Mouse (Mus musculus): ENCODE results near the gene Adamtsl3. TPM values are rescaled to one million over a fixed set of nuclear protein-coding genes. Genes with fewer than 3 reads are reported as not detected.

Adamtsl3 gene
- total and polyA plus RNA-seq, 3 experiments = 2.0 to 9.2 (median 6.2) TPM

DNA sequence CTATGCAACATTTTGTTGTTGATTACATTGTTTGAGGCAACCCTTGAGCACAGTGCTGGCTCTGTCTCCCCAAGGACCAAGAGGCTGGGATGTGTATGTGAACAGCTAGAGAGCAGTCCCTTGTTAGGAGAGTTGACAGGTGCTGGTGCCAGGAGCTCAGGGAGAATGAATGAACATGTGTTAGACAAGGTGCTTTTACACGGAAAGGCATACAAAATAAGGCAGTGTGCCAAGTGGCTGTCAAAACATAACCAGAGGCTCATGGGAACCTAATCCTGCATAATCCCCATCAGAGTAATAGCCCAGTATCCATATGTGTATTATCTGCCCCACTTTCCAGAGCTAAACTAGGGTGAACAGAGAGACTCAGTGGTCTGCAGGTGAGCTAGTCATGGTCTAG is 1.5 kb upstream of the Adamtsl3 start:
- Histone ChIP-seq H3K27ac (no peak overlapping the region), H3K27me3 (ENCODE audit: control insufficient read depth, insufficient read depth, low read length) (no peaks in the 10 kb centered on the region), H3K9ac (ENCODE audit: low read depth, low read length) (no peak overlapping the region), H3K4me1 (ENCODE audit: control insufficient read depth, insufficient read depth, low read length) (peaks cover 2% of the 10 kb centered on the region), H3K4me3 (no peak overlapping the region), H3K79me2 (replicated peaks; ENCODE audit: control insufficient read depth, insufficient read depth, low read length) (no peaks in the 10 kb centered on the region), H3K36me3 (ENCODE audit: control insufficient read depth, insufficient read depth, low read length) (no peaks in the 10 kb centered on the region)
- WGBS = 41% methylated on average over 1 of the region's 1 CpGs
- intact Hi-C loops (cut with DNase I) = no loop called here
- TF ChIP-seq CTCF (IDR thresholded peaks at IDR 0.05) = no peak
- TF ChIP-seq EP300 (IDR thresholded peaks at IDR 0.05; ENCODE audit: insufficient read depth, low read depth, low read length) = no peak
- TF ChIP-seq POLR2A (IDR thresholded peaks at IDR 0.05; ENCODE audit: insufficient read depth, low read depth, low read length) = no peak
- no peak for DNase-seq

DNA sequence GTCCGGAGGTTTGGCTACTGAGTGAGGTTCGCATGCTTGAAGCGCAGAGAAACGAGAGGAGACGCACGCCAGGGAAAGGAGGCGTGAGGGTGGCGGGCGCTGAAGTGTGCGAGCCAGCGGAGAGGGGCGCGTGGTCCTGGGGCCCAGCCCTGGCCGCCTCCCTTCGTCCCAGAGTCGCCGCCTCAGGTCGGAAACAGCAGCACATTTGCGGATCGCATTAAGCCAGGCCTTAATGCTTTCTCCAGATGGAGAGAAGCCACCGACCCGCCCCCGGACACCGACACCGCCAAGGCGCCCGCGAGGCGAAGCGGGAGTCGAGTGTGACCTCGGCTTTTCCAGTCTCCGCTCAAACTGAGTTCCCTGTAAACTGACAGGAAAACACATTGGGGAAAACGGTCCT is 638 bp downstream of the Adamtsl3 start:
- peak; percentile 84 for DNase-seq
- H3K36me3 ChIP-seq (ENCODE audit: control insufficient read depth, insufficient read depth, low read length) = no peaks in the 10 kb centered on the region
- intact Hi-C loops (cut with DNase I) = loop anchor here (2.0 to 5.0 kb wide), 3 partner anchors 43 to 166 kb away; no protein-coding TSS in a partner anchor
- H3K79me2 ChIP-seq (replicated peaks; ENCODE audit: control insufficient read depth, insufficient read depth, low read length) = no peaks in the 10 kb centered on the region
- peaks cover 3% of the 10 kb centered on the region for H3K4me1 ChIP-seq (ENCODE audit: control insufficient read depth, insufficient read depth, low read length)
- TF ChIP-seq EP300 (IDR thresholded peaks at IDR 0.05; ENCODE audit: insufficient read depth, low read depth, low read length) (no peak), CTCF (IDR thresholded peaks at IDR 0.05) (peak; percentile 41)
- no peaks in the 10 kb centered on the region for H3K27me3 ChIP-seq (ENCODE audit: control insufficient read depth, insufficient read depth, low read length)
- peak overlapping the region; percentile 60 for H3K4me3 ChIP-seq
- peak overlapping the region; percentile 64 for H3K27ac ChIP-seq
- WGBS = under 1% methylated on average over 34 of the region's 34 CpGs
- peak overlapping the region; percentile 71 for H3K9ac ChIP-seq (ENCODE audit: low read depth, low read length)

DNA sequence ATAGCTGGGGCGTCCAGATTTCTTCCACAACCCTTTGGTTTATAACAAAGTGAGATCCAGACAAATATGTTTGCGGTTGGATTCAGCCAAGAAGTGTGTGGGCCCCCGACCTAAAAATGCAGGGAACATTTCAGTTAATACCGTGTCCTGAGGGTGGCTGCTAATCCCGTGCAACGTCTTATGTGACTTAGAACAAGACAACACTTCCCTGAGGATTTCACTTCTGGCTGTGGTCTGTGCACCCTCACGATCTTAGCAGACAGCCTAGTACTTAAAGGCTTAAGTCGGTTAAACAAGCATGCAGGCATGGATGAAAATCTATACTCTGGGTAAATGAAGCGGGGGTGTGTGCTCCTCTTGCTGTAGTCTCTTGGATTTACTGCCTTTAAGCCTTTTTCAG is 2.6 kb downstream of the Adamtsl3 start:
- H3K4me3 ChIP-seq = no peak overlapping the region
- no peaks in the 10 kb centered on the region for H3K27me3 ChIP-seq (ENCODE audit: control insufficient read depth, insufficient read depth, low read length)
- H3K9ac ChIP-seq (ENCODE audit: low read depth, low read length) = no peak overlapping the region
- H3K4me1 ChIP-seq (ENCODE audit: control insufficient read depth, insufficient read depth, low read length) = peaks cover 5% of the 10 kb centered on the region
- no peak for DNase-seq
- intact Hi-C loops (cut with DNase I) = loop anchor here (5.0 kb wide), 2 partner anchors 119 to 164 kb away; no protein-coding TSS in a partner anchor
- TF ChIP-seq EP300 (IDR thresholded peaks at IDR 0.05; ENCODE audit: insufficient read depth, low read depth, low read length) = no peak
- no peak for TF ChIP-seq POLR2A (IDR thresholded peaks at IDR 0.05; ENCODE audit: insufficient read depth, low read depth, low read length)
- no peak for TF ChIP-seq CTCF (IDR thresholded peaks at IDR 0.05)
- 93% methylated on average over 9 of the region's 9 CpGs for WGBS
- no peaks in the 10 kb centered on the region; the same call in 1 of the 2 replicates for H3K36me3 ChIP-seq (ENCODE audit: control insufficient read depth, insufficient read depth, low read length)
- H3K27ac ChIP-seq = no peak overlapping the region
- H3K79me2 ChIP-seq (replicated peaks; ENCODE audit: control insufficient read depth, insufficient read depth, low read length) = no peaks in the 10 kb centered on the region

DNA sequence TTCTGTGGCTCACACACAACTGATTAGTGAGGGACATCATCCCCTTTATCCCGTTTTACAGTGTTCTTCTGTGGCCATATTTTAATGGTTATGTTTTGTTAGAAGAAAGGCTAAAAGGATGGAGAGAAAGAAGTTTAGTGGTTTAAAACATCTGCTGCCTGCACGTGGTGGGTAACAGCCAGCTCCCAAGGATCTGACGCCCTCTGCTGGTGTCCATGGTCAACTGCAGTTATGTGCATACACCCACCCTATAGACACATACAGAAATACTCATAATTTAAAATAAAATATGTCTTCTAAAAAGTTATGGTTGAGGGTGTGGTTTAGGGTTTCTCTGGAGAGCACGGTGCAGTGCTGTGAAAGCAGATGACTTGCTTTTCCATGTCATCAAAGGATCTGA is 3.0 kb downstream of the Adamtsl3 start:
- Histone ChIP-seq H3K36me3 (ENCODE audit: control insufficient read depth, insufficient read depth, low read length) (no peaks in the 10 kb centered on the region; the same call in 1 of the 2 replicates), H3K9ac (ENCODE audit: low read depth, low read length) (no peak overlapping the region), H3K4me3 (no peak overlapping the region), H3K4me1 (ENCODE audit: control insufficient read depth, insufficient read depth, low read length) (peaks cover 5% of the 10 kb centered on the region), H3K79me2 (replicated peaks; ENCODE audit: control insufficient read depth, insufficient read depth, low read length) (no peaks in the 10 kb centered on the region), H3K27ac (no peak overlapping the region), H3K27me3 (ENCODE audit: control insufficient read depth, insufficient read depth, low read length) (no peaks in the 10 kb centered on the region)
- DNase-seq = no peak
- 87% methylated on average over 4 of the region's 4 CpGs for WGBS
- no peak for TF ChIP-seq POLR2A (IDR thresholded peaks at IDR 0.05; ENCODE audit: insufficient read depth, low read depth, low read length)
- TF ChIP-seq EP300 (IDR thresholded peaks at IDR 0.05; ENCODE audit: insufficient read depth, low read depth, low read length) = no peak
- TF ChIP-seq CTCF (IDR thresholded peaks at IDR 0.05) = peak; percentile 40
- intact Hi-C loops (cut with DNase I) = loop anchor here (5.0 kb wide), 2 partner anchors 119 to 164 kb away; no protein-coding TSS in a partner anchor

DNA sequence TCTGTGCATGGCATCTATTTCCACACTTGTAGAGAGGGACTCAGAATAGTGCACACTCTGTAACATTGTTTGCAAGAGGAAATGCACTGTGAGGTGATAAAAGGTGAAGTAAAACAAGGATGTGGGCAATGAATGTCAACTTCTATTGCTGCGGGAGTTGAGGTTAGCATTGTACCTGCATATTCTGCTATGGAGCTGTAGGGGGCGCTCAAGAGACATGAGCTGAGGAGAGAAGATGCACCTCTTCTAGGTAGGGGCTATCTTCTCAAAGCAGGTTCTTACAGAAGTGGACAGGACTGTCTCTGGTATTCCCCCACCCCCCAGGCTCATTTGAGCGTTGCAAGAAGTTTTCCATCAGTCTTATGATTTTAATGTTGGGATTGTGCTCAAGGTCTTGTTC is 3.7 kb downstream of the Adamtsl3 start:
- Histone ChIP-seq H3K4me3 (no peak overlapping the region), H3K27me3 (ENCODE audit: control insufficient read depth, insufficient read depth, low read length) (no peaks in the 10 kb centered on the region), H3K79me2 (replicated peaks; ENCODE audit: control insufficient read depth, insufficient read depth, low read length) (no peaks in the 10 kb centered on the region), H3K27ac (no peak overlapping the region), H3K4me1 (ENCODE audit: control insufficient read depth, insufficient read depth, low read length) (peaks cover 5% of the 10 kb centered on the region), H3K36me3 (ENCODE audit: control insufficient read depth, insufficient read depth, low read length) (no peaks in the 10 kb centered on the region; the same call in 1 of the 2 replicates), H3K9ac (ENCODE audit: low read depth, low read length) (no peak overlapping the region)
- no peak for TF ChIP-seq POLR2A (IDR thresholded peaks at IDR 0.05; ENCODE audit: insufficient read depth, low read depth, low read length)
- no peak for TF ChIP-seq EP300 (IDR thresholded peaks at IDR 0.05; ENCODE audit: insufficient read depth, low read depth, low read length)
- peak; percentile 90 for TF ChIP-seq CTCF (IDR thresholded peaks at IDR 0.05)
- 52% methylated on average over 3 of the region's 3 CpGs for WGBS
- no peak for DNase-seq
- intact Hi-C loops (cut with DNase I) = loop anchor here (5.0 kb wide), 2 partner anchors 118 to 163 kb away; no protein-coding TSS in a partner anchor

DNA sequence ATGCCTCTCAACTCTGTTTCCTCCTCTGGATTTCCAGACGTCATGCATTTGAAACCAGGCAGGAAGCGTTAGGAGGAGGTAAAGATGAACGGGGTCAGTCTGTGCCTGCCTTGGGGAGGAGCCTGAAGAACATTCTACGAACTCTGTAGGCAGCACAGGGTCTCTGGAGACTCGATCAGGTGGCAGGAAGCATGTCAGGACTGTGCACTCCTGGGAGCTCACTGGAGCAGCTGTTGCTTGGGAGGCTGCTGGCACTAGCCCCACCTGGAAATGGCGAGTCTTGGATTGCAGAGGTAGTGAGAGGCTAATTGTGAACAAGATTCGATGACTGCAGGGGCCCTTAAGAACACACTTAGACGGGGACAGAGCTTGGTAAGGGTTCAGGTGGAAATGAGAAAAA is 6.0 kb downstream of the Adamtsl3 start:
- H3K36me3 ChIP-seq (ENCODE audit: control insufficient read depth, insufficient read depth, low read length) = no peaks in the 10 kb centered on the region; the same call in 1 of the 2 replicates
- no peak overlapping the region for H3K4me3 ChIP-seq
- 25% methylated on average over 8 of the region's 8 CpGs for WGBS
- peaks cover 5% of the 10 kb centered on the region for H3K4me1 ChIP-seq (ENCODE audit: control insufficient read depth, insufficient read depth, low read length)
- H3K79me2 ChIP-seq (replicated peaks; ENCODE audit: control insufficient read depth, insufficient read depth, low read length) = no peaks in the 10 kb centered on the region
- no peak for TF ChIP-seq EP300 (IDR thresholded peaks at IDR 0.05; ENCODE audit: insufficient read depth, low read depth, low read length)
- TF ChIP-seq CTCF (IDR thresholded peaks at IDR 0.05) = no peak
- no peak for TF ChIP-seq POLR2A (IDR thresholded peaks at IDR 0.05; ENCODE audit: insufficient read depth, low read depth, low read length)
- no peak overlapping the region for H3K27ac ChIP-seq
- intact Hi-C loops (cut with DNase I) = no loop called here
- no peaks in the 10 kb centered on the region for H3K27me3 ChIP-seq (ENCODE audit: control insufficient read depth, insufficient read depth, low read length)
- peak; percentile 36 to 42 for DNase-seq
- no peak overlapping the region for H3K9ac ChIP-seq (ENCODE audit: low read depth, low read length)

Data from heart, adult 2 months (tissue).